8 mouse cellular contexts compared by ENCODE assay signal in the genomic region with DNA sequence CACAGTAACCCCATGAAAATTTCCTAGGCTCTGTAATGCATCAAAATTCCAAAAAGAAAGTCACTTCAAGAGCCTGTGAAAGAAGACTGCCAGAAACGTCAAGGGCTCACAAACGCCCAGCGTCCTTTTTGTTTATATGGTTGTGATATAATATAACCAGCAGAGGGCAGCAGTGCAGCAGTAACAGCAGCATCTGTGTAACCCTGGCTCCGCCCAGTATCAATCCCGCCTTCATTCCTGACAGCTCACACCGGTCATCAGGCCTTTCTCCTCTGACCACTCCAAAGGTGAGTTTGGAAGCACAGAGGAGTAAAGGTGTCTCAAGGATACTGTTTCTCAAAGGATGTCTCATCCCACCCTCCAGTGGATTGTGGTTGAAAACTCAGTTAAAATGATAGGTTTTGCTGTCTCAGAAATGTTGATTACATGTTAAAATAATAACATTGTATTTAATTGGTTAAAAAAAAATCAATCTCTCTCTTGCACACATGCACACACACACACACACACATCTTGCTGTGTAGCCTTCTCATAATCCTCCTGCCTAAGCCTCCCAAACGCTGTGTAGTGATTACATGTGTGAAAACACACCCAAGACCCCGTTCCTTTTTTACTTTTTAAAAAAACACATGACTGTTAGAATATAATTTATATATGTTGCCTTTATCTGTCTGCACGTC. TPM values are rescaled to one million over a fixed set of nuclear protein-coding genes. Genes with fewer than 3 reads are reported as not detected.
DNase-seq lines count a peak whose midpoint lies in the region; ATAC-seq and TF ChIP-seq lines count a peak whose summit lies in the region.

No protein-coding gene starts in this region.

- H3K9ac ChIP-seq in intestine, embryonic 16.5 days (ENCODE audit: low read depth, low read length), result no peak overlapping the region
- no peak overlapping the region for H3K9ac ChIP-seq in midbrain, embryonic 13.5 days (replicated peaks)

- TF ChIP-seq CTCF in small intestine, adult 2 months (IDR thresholded peaks at IDR 0.05; ENCODE audit: extremely low read depth, insufficient read length, insufficient replicate concordance, low read depth, low read length), result peak; percentile 87; the same call in 1 of the 2 replicates

- no peaks in the 10 kb centered on the region; the same call in 1 of the 2 replicates for H3K4me1 ChIP-seq in intestine, embryonic 16.5 days (ENCODE audit: control insufficient read depth, insufficient read depth, low read length)
- peaks cover 12% of the 10 kb centered on the region for H3K4me1 ChIP-seq in midbrain, embryonic 13.5 days (replicated peaks)
- peaks cover 15% of the 10 kb centered on the region; the same call in 1 of the 2 replicates for H3K4me1 ChIP-seq in small intestine, adult 2 months (ENCODE audit: control insufficient read depth, insufficient read depth, insufficient read length, low read length)

- H3K4me3 ChIP-seq in intestine, embryonic 16.5 days (ENCODE audit: low read length), result no peak overlapping the region
- no peak overlapping the region for H3K4me3 ChIP-seq in midbrain, embryonic 13.5 days (replicated peaks)
- H3K4me3 ChIP-seq in small intestine, adult 2 months (ENCODE audit: low read depth, low read length), result no peak overlapping the region

- intact Hi-C loops in left cerebral cortex, postnatal 14 days (cut with DNase I), result loop anchor here (10.0 kb wide), 4 partner anchors 80 to 550 kb away; a partner anchor contains a TSS

- no peaks in the 10 kb centered on the region for H3K27me3 ChIP-seq in intestine, embryonic 16.5 days (replicated peaks; ENCODE audit: control insufficient read depth, insufficient read depth, low read length)
- no peaks in the 10 kb centered on the region for H3K27me3 ChIP-seq in midbrain, embryonic 13.5 days
- no peaks in the 10 kb centered on the region for H3K27me3 ChIP-seq in small intestine, adult 2 months (ENCODE audit: control insufficient read depth, insufficient read depth, low read length)

- peak; percentile 65 for ATAC-seq in intestine, embryonic 16.5 days
- peak; percentile 80 for ATAC-seq in midbrain, embryonic 13.5 days

- TF ChIP-seq POLR2A in small intestine, adult 2 months (IDR thresholded peaks at IDR 0.05; ENCODE audit: low read depth, low read length), result no peak

- H3K4me2 ChIP-seq in intestine, embryonic 16.5 days (ENCODE audit: low read depth, low read length), result no peak overlapping the region
- peak overlapping the region; percentile 28 for H3K4me2 ChIP-seq in midbrain, embryonic 13.5 days (replicated peaks)

- 40% methylated on average over 9 of the region's 9 CpGs for WGBS in intestine, embryonic 16.5 days
- WGBS in midbrain, embryonic 13.5 days, result 38% methylated on average over 9 of the region's 9 CpGs
- 31% methylated on average over 9 of the region's 9 CpGs for WGBS in small intestine, adult 2 months

- DNase-seq in 3134 (ENCODE audit: extremely low read depth, insufficient read length, low spot score) (peak; percentile 52), adipocyte (ENCODE audit: low spot score) (peak; percentile 89)
- peak; percentile 91 for DNase-seq in embryo, embryonic 10 days (ENCODE audit: low spot score)
- peak; percentile 48 for DNase-seq in gastrocnemius, postnatal 10 days
- DNase-seq in left cerebral cortex, postnatal 14 days (ENCODE audit: low spot score in 2 of 2), result peak; percentile 77 to 86

- H3K27ac ChIP-seq in intestine, embryonic 16.5 days (ENCODE audit: low read length), result no peak overlapping the region
- H3K27ac ChIP-seq in midbrain, embryonic 13.5 days, result no peak overlapping the region
- no peak overlapping the region for H3K27ac ChIP-seq in small intestine, adult 2 months (ENCODE audit: insufficient read depth, low read depth, low read length)

- H3K9me3 ChIP-seq in intestine, embryonic 16.5 days (ENCODE audit: control insufficient read depth, low read length), result no peaks in the 10 kb centered on the region
- H3K9me3 ChIP-seq in midbrain, embryonic 13.5 days, result no peaks in the 10 kb centered on the region

- no peaks in the 10 kb centered on the region for H3K36me3 ChIP-seq in intestine, embryonic 16.5 days (ENCODE audit: control insufficient read depth, insufficient read depth, low read length)
- no peaks in the 10 kb centered on the region for H3K36me3 ChIP-seq in midbrain, embryonic 13.5 days
- no peaks in the 10 kb centered on the region for H3K36me3 ChIP-seq in small intestine, adult 2 months (ENCODE audit: control insufficient read depth, insufficient read depth, low read length)

RNA-seq across cellular contexts. Expression of a gene that starts 15.9 kb away (rescaled TPM):
- total RNA-seq in gastrocnemius, postnatal 10 days (2021), result not detected
- 26.7 and 30.0 TPM in 2 replicates for polyA plus RNA-seq in intestine, embryonic 16.5 days (2015; fragmentation: Nextera tagmentation; extraction: Ambion mirVana)
- total RNA-seq in left cerebral cortex, postnatal 14 days (2021), result under 1 TPM; 0.11 to 0.25 TPM
- not detected in 2 replicates for polyA plus RNA-seq in midbrain, embryonic 13.5 days (2015; fragmentation: Nextera tagmentation; extraction: Ambion mirVana)
- 18.9 and 20.6 TPM in 2 replicates for polyA plus RNA-seq in small intestine, adult 2 months (2012; rRNA removed)

RNA-seq across cellular contexts. Expression of a gene that starts 23.5 kb away (rescaled TPM):
- 100 to 1,000 TPM; 175 to 214 TPM for total RNA-seq in gastrocnemius, postnatal 10 days (2021)
- polyA plus RNA-seq in intestine, embryonic 16.5 days (2015; fragmentation: Nextera tagmentation; extraction: Ambion mirVana), result 156 and 164 TPM in 2 replicates
- 100 to 1,000 TPM; 112 to 114 TPM for total RNA-seq in left cerebral cortex, postnatal 14 days (2021)
- 125 and 130 TPM in 2 replicates for polyA plus RNA-seq in midbrain, embryonic 13.5 days (2015; fragmentation: Nextera tagmentation; extraction: Ambion mirVana)
- 2.2 and 4.4 TPM in 2 replicates for polyA plus RNA-seq in small intestine, adult 2 months (2012; rRNA removed)

Comparison
In these comparisons a context has a peak if more than half of its experiments do, and no peak if none do; other contexts are left out.
1. RNA of a gene that starts 15.9 kb away (polyA plus RNA-seq): 26.7 to 30.0 TPM in intestine, embryonic 16.5 days and 18.9 to 20.6 TPM in small intestine, adult 2 months; not detected in midbrain, embryonic 13.5 days; every median in the first group is over 10 times any median in the second.
2. RNA of a gene that starts 23.5 kb away (polyA plus RNA-seq): 156 to 164 TPM in intestine, embryonic 16.5 days and 125 to 130 TPM in midbrain, embryonic 13.5 days; 2.2 to 4.4 TPM in small intestine, adult 2 months; every median in the first group is over 10 times any median in the second.
3. Peak in every context shown above with its lines, with median percentiles within 50 percentile points of each other: DNase-seq.